Comparison of ENCODE assay signal across 19 mouse cellular contexts in genomic region chr13:98945908-98946307, GRCm38 (mm10). TPM values are rescaled to one million over a fixed set of nuclear protein-coding genes. Genes with fewer than 3 reads are reported as not detected.
"Had no signal": no experiment of that assay in that cellular context is flagged by ENCODE, and none has a peak within 500 bp of the region (broad histone marks: within the 10 kb centered on the region; RNA-seq: fewer than 3 reads in every experiment).

No protein-coding gene starts in this region.

- DNase-seq: kidney, adult 11 months; lung, adult 2 months; lung, postnatal 36 days; thymus, adult 18-20 months; thymus, postnatal 14 days had no signal

- H3K9ac ChIP-seq: liver, embryonic 14.5 days; midbrain, embryonic 13.5 days had no signal

- H3K4me3 ChIP-seq: limb, embryonic 10.5 days; midbrain, embryonic 13.5 days had no signal

- ATAC-seq: lung, postnatal 0 days; midbrain, embryonic 13.5 days had no signal

- H3K27me3 ChIP-seq: midbrain, embryonic 13.5 days had no signal

- H3K27ac ChIP-seq: limb, embryonic 10.5 days; liver, embryonic 14.5 days; midbrain, embryonic 13.5 days had no signal

- H3K9me3 ChIP-seq: limb, embryonic 10.5 days; midbrain, embryonic 13.5 days had no signal

- H3K4me1 ChIP-seq: midbrain, embryonic 13.5 days had no signal

- H3K4me2 ChIP-seq: midbrain, embryonic 13.5 days had no signal

- H3K36me3 ChIP-seq: limb, embryonic 10.5 days; midbrain, embryonic 13.5 days had no signal

RNA-seq across cellular contexts. Expression of gene 1700024P04Rik, which starts 38.5 kb away (rescaled TPM):
- total RNA-seq: layer of hippocampus, adult 8-10 months; layer of hippocampus, postnatal 14 days; left cerebral cortex, adult 18-20 months; left cerebral cortex, postnatal 10 days; megakaryocyte progenitor cell, adult 5-6 weeks; midbrain, postnatal 0 days had no signal
- polyA plus RNA-seq: large intestine, adult 2 months; limb, embryonic 10.5 days; limb, embryonic 14.5 days; liver, embryonic 14.5 days; lung, adult 2 months; lung, postnatal 0 days; midbrain, embryonic 13.5 days; midbrain, postnatal 0 days; neural tube, embryonic 14.5 days; stomach, embryonic 14.5 days had no signal
